Mouse (Mus musculus) lung, postnatal 10 days (tissue): ENCODE results near the gene Mrpl4.

Experiments used
- DNase-seq: peaks from one replicate; pipeline ENCODE4 v3.0.0; 2021

Gene Mrpl4

GRCm38 (mm10) chr9:21002627-21003551, at the start of gene Mrpl4:
Gene Mrpl4, plus strand, starts transcription at chr9:21002738.
- peak; percentile 92 for DNase-seq

DNA sequence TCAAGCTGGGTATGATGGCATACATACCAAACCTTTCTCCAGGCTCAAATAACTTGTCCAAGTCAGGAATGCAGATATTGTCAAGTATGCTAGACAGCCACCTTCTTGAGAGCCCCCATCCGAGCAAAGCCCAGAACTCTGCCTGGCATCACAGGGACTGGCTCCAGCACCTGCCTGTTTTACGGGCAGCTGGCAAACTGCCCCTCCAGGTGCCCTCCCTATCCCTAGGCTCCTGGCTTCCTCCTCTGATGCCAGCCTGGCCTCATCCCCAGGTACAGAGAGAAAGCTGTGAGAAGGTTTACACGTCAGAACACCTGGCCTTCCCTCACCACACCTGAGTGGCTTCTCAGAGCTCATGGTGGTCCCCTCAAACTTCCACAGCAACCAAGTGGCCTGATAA, 45.5 kb upstream of the Mrpl4 start:
- no peak for DNase-seq

- no peak for DNase-seq
These were observed 43.1 kb upstream of the Mrpl4 start, which contains the start of gene Dnmt1 for GRCm38 (mm10) chr9:20959430-20959938. Gene Dnmt1, minus strand, starts transcription at chr9:20959888.

DNA sequence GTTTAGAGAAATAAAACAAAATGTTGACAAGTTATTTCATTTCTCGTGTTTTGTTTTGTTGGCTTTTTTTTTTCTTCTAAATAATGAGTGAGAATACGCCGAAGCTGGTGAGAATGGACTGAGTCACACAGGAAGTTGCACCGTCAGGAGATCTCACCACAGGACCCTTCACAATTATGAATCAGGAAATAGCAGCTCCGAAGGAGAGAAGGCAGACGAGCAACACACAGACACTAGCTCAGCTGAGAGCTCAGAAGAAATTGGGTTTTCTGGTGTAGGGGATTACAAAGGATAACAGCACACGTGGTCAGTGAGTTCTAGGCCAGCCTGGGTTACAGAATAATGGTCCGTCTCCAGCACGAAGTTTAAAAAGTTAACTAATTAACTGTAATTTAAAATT, 41.0 kb upstream of the Mrpl4 start:
- DNase-seq, result no peak

DNA sequence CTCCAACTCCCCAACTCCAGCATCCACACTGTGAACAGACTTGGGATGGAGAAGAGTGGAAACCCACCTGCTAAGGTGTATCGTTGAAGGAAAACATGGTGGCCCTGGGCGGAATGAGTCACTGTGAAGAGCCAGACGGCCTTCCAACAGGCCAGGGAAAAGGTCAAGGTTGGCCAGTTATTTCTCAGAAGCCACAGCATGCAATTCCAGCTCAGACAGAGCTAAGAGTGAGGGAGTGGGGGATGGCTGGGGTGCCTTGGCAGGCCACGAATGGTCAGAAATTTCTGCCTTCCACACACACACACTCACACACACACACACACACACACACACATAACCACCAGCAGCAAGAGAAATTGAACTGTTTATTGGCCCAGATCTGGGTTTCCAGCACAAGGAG, 36.9 kb upstream of the Mrpl4 start:
- DNase-seq, result no peak

DNA sequence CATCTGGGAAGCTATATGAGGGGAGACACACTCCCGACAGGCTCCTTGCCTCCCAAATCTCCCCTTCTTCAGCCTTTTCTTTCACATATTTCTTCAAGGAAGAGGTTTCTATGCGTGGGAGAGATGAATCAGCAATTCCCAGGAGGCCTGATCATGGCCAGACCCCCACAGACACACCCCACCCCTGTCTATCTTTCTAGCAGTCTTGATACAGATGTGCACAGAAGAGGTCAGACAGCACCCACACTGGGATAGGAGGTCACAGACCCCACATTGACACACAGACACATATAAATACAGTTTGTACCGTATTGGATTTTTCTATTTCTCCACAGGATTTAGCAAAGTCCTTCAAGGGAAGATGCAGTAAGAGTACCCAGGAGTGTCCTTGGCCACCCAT, 36.5 kb upstream of the Mrpl4 start:
- DNase-seq, result no peak

GRCm38 (mm10) chr9:20966747-20967146, 35.8 kb upstream of the Mrpl4 start:
- no peak for DNase-seq

DNA sequence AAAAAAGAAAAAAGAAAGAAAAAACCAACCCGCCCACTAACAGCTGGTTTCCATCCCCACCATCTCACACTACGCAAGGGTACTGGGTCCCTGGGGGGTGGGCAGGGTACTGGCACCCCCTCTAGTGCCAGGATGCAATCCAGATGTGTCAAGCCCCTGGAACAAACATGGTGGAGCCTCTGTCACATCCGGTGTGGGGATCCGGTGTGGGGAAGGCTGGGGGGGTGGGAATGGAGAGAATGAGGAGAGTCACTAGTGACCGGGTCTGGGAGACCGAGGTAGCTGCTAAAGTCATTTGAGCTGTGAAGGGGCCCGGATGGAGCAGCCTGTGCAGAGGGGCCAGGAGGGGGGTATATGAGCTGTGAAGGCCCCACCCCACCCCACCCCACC, 30.8 kb upstream of the Mrpl4 start:
- peak; percentile 82 for DNase-seq

DNA sequence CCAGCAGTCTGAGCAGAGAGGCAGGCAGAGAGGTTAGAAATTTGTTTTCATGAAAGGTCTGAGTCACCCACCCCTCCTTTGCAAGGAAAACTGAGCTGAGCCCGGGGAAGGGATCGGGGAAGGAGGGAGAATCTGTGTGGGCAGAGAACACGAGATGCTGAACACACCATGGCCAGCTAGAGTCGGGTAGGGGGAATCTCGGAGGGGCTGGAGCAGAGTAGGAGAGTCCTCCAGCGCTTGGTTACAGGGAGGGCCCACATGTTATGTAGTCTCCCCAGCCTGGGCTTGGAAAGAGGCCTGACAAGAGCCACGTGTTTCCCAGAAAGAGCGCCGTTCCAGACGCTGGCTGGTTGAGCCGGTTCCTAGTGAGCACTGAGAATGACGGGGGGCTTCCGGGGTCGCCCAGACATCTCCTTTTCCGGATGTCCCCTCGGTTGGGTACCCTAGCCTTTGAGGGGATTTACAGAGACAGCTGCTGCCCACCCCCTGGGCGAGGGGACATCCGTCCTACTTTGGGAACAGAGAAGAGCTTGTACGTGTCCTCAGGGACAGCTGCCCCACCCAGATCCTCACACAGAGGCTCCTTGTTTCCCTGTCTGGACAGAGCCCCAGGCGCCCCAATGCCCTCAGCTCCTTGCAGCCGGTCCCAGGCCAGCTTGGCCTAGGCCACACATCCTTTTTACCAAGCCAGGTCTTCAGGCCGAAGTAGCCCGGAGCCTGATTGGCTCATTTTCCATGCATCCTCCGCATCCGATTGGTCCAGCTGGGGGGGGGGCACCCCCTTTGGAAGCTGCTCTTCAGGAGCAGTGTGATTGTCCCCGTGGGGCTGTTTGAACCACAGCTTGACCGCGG, 30.2 kb upstream of the Mrpl4 start:
- peak; percentile 65 for DNase-seq

DNA sequence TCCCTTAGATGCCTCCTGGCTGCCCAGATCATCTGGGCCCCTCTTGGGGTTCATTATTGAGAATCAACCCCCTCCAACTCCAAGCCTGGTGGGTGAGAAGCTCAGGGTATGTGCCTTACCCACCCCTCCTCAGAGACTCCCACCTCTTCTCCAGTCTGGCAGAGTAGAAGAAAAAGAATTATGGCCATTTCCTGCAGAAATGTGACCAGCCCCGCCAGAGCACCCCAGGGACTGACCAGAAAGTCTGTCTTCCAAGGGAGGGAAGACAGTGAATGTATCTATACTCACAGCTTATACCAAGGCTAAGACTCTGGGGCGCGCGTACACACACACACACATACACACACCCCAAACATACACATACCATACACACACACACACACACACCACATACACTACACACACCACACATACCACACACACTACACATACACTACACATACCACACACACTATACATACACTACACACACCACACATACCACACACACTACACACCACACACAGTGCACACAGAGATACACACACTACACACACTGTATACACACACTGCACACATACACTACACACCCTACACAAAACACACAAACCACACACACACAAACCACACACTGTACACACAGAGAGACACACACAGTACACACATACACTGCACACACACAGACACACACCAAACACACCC, 29.4 kb upstream of the Mrpl4 start:
- DNase-seq, result no peak

- DNase-seq, result peak; percentile 31
These were observed 28.9 kb upstream of the Mrpl4 start for GRCm38 (mm10) chr9:20973682-20974075.

DNA sequence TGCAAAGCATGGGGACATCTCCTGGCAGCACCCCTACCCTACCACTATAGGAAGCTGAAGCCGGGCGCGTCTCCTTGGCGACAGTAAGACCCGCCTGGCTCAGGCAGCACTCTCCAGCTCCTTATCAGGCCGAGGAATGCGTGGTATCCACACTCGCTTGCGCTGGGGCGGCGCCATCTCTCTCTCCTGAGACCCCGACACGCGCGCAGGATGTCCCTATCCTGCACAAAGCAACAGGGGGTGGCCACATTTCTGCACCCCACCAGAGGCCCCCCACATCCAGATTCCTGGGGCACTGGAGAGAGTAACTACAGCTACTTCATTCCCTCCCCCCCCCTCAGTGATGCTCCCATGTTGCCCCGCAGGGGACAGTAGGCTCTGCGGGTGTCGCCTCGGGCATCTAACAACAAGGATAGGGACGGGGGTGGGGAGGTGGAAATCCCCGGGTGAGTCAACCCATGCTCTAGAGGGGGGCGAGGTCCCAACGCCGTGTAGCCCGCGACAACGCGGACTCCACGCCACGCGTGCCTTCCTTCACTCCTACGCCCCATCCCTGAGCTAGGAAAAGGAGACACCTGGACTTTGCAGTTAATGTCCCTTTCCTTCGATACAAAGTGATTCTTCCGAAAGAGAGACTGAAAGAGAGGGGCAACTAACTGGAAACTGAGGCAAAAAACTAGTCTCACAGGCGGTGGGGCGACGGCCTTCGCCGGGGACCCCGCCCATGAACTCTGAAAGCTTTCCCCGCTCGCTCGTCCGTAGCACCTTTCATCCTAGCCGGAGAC, 26.9 kb upstream of the Mrpl4 start:
- peak; percentile 79 for DNase-seq

DNA sequence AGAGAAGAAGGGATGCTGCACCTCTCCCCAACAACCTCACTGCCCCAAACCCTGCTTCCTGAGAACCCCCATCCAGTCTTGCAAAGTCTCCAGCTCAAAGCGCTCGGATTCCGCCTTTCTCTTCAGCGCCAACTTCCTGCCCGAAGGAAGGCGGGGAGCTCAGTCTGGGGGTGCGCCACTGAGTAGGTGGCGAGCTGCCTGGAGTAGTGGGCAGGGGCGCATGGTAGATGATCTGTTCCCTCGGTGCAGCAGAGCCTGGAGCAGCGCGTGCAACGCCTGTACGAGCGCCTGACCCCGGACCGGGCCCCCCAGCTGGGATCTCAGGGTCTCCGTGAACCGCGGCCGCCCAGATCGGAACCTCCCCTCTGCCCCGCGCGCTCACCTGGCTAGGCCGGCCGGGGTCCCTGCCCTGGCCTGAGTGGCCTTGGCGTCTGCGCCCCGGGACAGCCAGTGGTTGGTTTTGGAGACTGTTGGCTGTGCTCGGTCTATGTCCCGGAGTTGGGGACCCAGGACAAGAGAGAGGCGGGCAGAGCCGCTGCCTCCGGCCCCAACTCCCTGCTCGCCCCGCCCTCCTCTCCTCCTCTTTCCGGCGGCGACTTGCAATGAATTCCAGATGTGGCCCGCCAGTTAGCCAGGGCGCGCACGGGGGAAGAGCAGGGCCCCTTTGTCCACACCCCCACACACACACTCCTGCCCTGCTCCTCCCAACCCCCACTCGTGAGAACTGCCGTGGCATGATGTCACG, 26.1 kb upstream of the Mrpl4 start, which contains the start of gene S1pr2:
TSS of gene S1pr2 (minus strand) at position 566 of the 745 bp plus-strand sequence.
- DNase-seq, result peak; percentile 95

GRCm38 (mm10) chr9:20976961-20977689, 25.4 kb upstream of the Mrpl4 start:
- DNase-seq, result peak; percentile 24

DNA sequence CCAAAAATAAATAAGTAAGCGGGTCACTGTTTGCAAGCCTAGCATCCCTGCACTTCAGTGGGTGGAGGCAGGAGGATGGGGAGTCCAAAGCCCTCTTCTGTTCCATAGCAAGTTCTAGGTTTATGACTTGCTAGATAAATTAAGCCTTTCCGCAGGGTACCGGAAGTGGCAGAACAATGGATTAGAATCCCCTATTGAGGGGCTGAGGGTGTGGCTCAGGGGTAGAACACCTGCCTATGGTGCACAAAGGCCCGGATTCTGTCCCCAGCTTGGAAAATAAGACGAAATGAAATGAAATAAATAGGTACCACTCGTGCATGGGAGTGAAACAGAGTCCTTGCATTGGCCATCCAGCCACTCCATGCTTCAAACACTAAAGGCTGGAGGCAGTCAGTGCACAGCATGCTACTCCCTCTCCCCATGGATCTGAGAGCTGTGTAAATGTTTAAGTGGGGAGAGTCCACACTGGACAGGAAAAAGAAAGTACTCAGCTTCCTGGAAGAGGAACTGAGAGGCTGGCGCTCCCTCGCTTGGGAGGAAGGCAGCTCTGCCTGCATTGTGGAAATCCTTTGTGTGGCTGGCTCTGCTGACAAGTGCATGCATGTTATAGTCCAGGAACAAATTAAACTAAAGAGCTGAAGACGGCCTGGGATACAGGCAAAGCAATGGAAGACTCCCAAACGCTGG, 24.0 kb upstream of the Mrpl4 start:
- peak; percentile 37 for DNase-seq

DNA sequence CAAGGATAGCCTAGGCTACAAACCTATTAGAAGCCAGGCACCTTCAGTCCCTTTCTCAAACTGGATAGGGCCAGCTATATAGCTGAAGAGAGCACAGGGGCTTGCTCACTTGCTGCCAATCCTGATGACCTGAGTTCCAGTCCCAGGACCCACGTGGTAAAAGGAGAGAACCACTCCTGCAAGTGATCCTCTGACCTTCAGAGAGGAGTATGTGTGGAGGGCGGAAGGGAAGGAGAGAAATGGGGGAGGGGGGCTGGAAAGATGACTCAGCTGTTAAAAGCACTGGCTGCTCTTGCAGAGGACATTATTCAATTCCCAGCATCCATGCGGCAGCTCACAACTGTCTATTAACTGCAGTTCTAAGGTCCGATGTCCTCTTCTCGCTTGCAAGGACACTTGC, 23.4 kb upstream of the Mrpl4 start:
- no peak for DNase-seq

GRCm38 (mm10) chr9:20979769-20980168, 22.8 kb upstream of the Mrpl4 start:
- DNase-seq, result no peak

DNA sequence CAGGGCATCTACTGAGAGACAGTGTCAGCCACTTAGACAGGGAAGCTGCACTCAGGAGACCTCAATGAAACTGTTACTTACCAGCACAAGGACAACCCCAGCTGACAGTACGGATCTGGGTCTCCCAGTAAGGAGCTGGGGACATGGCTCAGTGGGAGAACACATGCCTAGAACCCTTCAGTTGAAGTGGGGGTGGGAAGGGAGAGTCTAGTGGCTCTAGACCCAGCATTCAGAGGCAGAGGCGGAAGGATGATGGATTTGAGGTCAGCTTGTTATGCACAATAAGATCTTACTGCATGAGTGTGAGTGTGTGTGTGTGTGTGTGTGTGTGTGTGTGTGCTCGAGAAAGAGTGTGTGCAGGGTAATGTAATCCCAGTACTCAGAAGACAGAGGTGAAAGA, 20.4 kb upstream of the Mrpl4 start:
- DNase-seq, result no peak

GRCm38 (mm10) chr9:20983169-20983568, 19.4 kb upstream of the Mrpl4 start:
- DNase-seq, result no peak
